Mouse (Mus musculus): Measurements from ENCODE around the gene Cend1.

DNA sequence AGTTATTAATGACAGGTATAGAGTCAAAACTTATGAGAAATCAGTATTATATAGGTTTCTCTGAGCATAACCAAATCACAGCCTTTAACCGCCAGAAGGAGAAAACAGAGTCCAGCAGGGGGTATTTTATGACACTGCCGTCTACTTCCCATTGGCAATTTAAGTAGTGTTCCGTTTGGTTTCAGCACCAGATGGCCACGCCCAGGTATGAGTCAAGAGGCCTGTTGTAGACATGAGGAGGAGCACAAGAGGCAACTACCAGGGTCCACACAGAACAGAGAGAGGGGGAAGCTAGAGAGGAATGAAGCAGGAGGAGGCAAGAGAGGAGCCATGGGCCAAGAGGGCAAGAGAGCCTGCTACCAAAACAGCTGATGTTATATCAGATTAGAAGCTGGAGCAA, 49.7 kb downstream of the Cend1 start:
- TF ChIP-seq TAL1 (IDR thresholded peaks at IDR 0.05; ENCODE audit: low read length) (no peak), GATA1 (IDR thresholded peaks at IDR 0.05; ENCODE audit: low read length) (no peak)
